Mouse (Mus musculus): Measurements from ENCODE around the gene B3gnt8.

DNA sequence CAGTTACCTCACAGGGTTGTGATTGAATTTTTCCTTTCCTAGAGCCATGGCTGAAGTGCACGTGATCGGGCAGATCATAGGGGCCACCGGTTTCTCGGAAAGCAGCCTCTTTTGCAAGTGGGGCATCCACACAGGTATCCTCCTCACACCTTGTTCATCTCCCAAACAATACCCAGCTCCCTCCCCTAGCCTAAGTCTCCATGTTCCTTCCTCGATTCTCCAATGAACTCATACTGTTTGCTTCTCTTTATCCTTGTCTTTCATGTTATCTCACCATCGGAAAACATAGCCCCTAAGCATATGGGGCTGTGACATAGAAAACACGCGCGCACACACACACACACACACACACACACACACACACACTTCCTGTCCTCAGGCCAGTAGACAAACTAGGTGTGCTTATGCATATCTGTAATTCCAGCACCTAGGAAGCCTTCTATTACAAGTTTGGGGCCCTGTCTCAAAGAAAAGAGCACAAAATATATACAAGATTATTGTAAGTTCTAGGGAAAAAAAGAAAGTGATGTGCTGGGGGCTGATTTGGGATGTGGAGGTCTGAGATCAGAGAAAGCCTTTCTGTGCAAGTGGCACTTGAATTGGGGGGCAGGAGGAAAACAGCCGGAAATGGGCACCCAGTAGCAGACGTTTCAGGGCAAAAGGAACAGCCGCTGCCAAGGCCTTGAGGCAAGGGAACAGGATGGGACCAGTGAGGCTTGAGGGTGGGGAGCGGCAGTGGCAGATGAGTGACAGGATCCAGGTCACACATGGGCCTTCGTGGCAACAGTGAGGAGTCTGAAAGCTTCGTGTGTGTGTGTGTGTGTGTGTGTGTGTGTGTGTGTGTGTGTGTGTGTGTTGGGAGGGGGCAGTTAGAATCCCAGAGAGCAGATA is 55.1 kb downstream of the B3gnt8 start:
- TF ChIP-seq POLR2A (IDR thresholded peaks at IDR 0.05; ENCODE audit: low read depth, low read length) (no peak), CTCF (IDR thresholded peaks at IDR 0.05; ENCODE audit: extremely low read depth, insufficient read depth, insufficient read length, insufficient replicate concordance) (no peak)
